Comparison of ENCODE assay signal across 24 mouse cellular contexts in the genomic region with DNA sequence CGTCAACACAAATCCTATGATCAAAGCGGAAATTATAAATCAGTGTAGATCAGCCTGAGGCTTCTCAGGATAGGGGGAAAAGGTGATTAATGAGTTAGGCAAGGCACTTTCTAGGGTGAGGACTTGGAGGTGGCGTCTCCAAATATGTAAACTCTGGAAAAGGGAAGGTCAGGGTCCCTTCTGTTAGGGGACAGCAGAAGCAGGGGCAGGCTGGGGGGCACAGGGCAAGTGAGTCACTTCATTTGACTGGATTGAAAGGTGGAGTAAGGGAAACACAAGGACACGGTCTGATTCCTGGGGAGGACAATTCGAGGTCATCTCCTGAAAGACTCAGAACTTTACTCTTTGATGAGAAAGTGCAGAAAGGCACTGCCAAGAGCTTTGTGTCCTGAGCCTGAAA.
"Had no signal": no experiment of that assay in that cellular context is flagged by ENCODE, and none has a peak within 500 bp of the region (broad histone marks: within the 10 kb centered on the region; RNA-seq: fewer than 3 reads in every experiment).

No protein-coding gene starts in this region.

- H3K9ac ChIP-seq: heart, embryonic 12.5 days; hindbrain, embryonic 12.5 days; hindbrain, embryonic 14.5 days; intestine, embryonic 15.5 days; limb, embryonic 12.5 days; liver, embryonic 13.5 days; liver, embryonic 15.5 days; liver, postnatal 0 days had no signal

- H3K4me1 ChIP-seq: intestine, embryonic 15.5 days; liver, embryonic 13.5 days; liver, embryonic 15.5 days had no signal

- H3K9me3 ChIP-seq: heart, embryonic 12.5 days; hindbrain, embryonic 10.5 days; hindbrain, embryonic 12.5 days; intestine, embryonic 15.5 days; limb, embryonic 10.5 days; limb, embryonic 12.5 days; liver, embryonic 13.5 days; liver, embryonic 15.5 days had no signal

- H3K27ac ChIP-seq: gastrocnemius, adult 2 months; hindbrain, embryonic 10.5 days; hindbrain, embryonic 12.5 days; hindbrain, embryonic 14.5 days; intestine, embryonic 15.5 days; layer of hippocampus, adult 2 months; left cerebral cortex, adult 2 months; limb, embryonic 10.5 days; limb, embryonic 12.5 days; liver, embryonic 13.5 days; liver, embryonic 15.5 days had no signal

- DNase-seq: gastrocnemius, adult 2 months; gastrocnemius, postnatal 10 days; gastrocnemius, postnatal 25 days; heart, postnatal 10 days; heart, postnatal 4 days; kidney, adult 18-20 months; kidney, adult 8-10 months; kidney, postnatal 25 days; kidney, postnatal 4 days; liver, embryonic 13.5 days; liver, postnatal 0 days had no signal

- ATAC-seq: hindbrain, embryonic 16.5 days; inflammation-experienced regulatory T-cells, adult 6 months; intestine, embryonic 15.5 days; intestine, postnatal 0 days; liver, postnatal 0 days had no signal

- H3K36me3 ChIP-seq: intestine, embryonic 15.5 days; liver, embryonic 13.5 days; liver, embryonic 15.5 days had no signal

- H3K4me3 ChIP-seq: gastrocnemius, adult 2 months; heart, embryonic 12.5 days; hindbrain, embryonic 10.5 days; hindbrain, embryonic 12.5 days; intestine, embryonic 15.5 days; layer of hippocampus, adult 2 months; left cerebral cortex, adult 2 months; limb, embryonic 10.5 days; limb, embryonic 12.5 days; liver, embryonic 13.5 days; liver, embryonic 15.5 days had no signal

- H3K4me2 ChIP-seq: heart, embryonic 12.5 days; hindbrain, embryonic 12.5 days; hindbrain, embryonic 14.5 days; intestine, embryonic 15.5 days; limb, embryonic 12.5 days; liver, embryonic 13.5 days; liver, embryonic 15.5 days had no signal

- H3K27me3 ChIP-seq: heart, embryonic 12.5 days; hindbrain, embryonic 12.5 days; intestine, embryonic 15.5 days; limb, embryonic 12.5 days; liver, embryonic 13.5 days; liver, embryonic 15.5 days had no signal
